Mouse (Mus musculus) gastrocnemius, postnatal 25 days (tissue): ENCODE results near the gene Mapk14. TPM values are rescaled to one million over a fixed set of nuclear protein-coding genes. Genes with fewer than 3 reads are reported as not detected.

ENCODE experiments used
- DNase-seq: peaks from one replicate; pipeline ENCODE4 v3.0.0; 2022
- long read RNA-seq, 2 experiments: library from polyadenylated mRNA; stranded (forward); transcript quantifications; one replicate each; pipeline ENCODE4 v2.0.0; 2021
- total RNA-seq, 2 experiments: library from RNA; stranded (reverse); gene quantifications; 1 replicate in 1 of 2; 2 replicates in 1 of 2; pipeline ENCODE4 v1.2.3; 2021

Gene Mapk14
- total RNA-seq = 10 to 100 TPM; 68.0 to 81.3 TPM
- long read RNA-seq, experiment 1, transcript Mapk14-202 (12 exons, 3,548 nt) = major isoform, 34 of 55 reads
- long read RNA-seq, experiment 1, partial matches to known transcripts = 19 of 55 reads
- long read RNA-seq, experiment 1, other reads (novel, unspliced or antisense) = 1 of 55 reads
- long read RNA-seq, experiment 2, transcript Mapk14-202 (12 exons, 3,548 nt) = major isoform, 61 of 80 reads
- long read RNA-seq, experiment 2, partial matches to known transcripts = 3 of 80 reads
- long read RNA-seq, experiment 2, other reads (novel, unspliced or antisense) = 12 of 80 reads

DNA sequence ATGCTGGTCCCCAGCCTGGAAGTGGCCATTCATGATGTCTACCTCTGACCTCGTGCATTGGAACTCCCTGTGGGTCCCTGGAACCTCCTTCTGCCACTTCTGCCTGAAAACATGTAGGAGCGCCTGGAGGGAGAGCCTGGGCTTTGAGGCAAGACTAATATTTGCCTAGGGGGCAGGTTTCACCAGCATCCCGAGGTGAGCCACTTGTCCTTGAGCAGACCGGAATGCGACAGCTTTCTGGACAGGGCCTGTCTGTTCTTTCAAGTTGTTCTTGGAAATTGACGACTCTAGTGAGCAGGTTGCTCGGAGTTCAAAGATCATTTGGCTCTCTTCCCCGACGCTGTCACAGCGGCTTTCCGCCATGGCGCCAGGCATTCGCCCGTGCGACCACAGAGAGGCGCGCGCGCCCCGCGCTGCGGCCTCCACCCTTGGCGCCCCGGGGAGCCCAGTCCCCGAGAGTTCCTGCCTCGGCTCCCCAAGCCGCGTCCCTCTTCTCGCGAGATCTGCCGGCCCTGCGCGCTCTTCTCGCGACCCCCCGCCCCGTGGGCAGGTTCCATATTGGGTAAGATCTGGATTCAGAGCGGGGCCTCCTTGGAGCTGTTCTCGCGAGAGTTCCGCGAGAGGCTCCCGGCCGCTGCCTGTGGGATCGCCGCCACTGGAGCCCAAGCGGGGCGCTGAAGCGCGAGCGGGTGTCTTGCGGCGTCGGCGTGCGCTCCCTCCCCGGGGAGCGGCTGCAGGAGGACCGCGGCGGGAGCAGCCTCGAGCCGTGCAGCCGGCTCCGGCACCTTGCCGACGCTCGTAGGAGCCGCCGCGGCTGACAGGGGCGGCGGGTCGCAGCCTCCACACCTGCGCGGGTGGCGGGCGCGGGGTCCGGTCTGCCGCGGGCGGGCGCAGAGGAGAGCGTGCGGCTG lies at the start of gene Mapk14:
Mapk14 (plus strand) TSS at position 554 of the 911 bp plus-strand sequence.
- DNase-seq = peak; percentile 100

DNA sequence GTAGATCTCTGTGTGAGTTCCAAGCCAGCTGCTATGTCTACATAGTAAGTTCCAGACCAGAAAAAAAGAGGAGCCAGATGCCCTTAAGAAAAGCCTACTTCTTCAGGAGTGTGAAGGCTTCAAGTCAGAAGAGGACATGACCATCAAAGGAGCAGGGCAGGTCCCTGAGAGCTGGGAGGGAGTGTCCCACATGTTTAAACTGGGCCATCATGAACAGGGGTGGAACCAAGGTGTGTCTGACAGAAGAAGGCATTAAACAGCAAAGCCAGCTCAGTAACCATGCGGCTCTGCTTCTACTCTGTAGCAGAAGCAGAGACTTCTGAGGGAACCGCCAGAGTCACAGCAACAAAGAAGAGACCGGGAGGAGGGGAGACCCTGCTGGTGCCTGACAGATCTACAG lies 47.4 kb upstream of the Mapk14 start:
- no peak for DNase-seq

DNA sequence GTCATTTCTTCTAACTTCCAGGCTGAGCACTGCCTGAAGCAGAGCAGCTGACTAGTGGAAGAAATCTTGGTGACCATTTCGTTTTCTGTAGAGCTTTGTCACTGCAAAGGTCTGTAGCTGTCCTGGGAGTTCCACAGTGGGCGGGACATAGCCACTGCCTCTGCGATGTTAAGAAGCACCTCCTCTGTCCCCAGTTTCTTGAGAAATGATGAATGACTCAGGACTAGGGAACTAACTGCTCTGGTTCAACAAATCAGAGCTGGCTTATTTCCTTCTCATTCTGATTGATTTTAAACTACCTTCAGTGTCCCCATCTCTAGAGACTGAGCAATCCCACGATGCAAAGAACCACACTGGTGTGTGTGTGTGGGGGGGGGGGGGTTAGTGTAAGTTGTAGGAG lies 47.0 kb upstream of the Mapk14 start:
- DNase-seq = no peak

GRCm38 (mm10) chr17:28646221-28646620 lies 44.9 kb upstream of the Mapk14 start:
- DNase-seq = no peak

- no peak for DNase-seq
Observed at GRCm38 (mm10) chr17:28648607-28649370, 42.3 kb upstream of the Mapk14 start.

DNA sequence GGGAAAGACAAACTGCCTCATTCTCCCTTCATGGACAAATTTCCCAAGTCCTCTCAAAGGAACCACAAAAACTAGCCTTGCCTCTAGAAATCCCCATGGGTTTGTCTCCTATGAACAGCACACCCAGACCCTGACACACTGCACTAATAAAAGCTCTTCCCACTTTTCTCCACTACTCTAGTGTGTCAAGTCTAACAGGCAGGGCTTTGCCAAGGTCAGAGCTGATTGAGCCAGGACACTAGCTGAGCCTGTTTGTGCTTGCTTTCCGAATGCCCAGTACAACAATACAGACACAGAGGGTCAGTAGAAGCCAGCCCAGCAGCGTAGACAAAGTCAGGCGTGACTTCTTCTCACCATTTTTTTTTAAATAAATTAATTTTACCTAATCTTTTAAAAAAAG lies 40.9 kb upstream of the Mapk14 start:
- DNase-seq = no peak

DNA sequence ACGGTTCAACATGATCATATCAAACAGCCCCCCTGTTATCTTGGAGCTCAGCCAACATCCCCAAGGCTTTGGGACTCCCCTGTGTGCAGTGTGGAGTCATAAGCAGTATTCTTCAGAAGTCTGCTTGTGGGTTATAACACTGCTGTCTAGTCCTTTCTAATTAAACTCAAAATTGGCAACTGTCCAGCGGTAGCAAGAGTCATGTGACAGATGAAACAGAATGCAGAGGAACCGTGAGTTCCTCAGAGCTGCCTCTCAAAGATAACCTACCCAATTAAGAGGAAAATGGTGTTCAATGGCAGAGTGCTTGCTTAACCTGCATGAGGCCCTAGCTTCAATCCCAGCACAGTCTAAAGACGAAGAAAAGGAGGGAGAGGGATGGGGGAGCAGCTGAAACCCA lies 33.2 kb upstream of the Mapk14 start:
- no peak for DNase-seq

DNA sequence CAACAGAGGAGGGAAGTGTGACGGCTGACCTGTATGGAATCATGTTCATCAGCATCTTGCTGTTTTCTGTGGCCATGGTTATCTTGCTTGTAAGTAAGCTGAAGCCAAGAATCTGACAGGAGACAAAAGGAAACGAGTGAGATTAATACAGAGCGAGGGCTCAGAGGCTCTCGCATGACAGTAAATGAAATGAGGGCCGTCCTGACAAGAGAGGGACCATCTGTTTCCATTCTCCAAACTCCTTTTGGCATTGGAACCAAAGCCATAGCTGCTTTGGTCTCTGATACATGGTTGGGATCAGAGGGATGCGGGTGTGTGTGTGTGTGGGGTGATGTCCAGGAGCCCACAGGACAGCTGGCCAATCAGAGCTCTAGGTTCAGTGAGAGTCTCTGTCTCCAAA lies 31.6 kb upstream of the Mapk14 start:
- DNase-seq = no peak

DNA sequence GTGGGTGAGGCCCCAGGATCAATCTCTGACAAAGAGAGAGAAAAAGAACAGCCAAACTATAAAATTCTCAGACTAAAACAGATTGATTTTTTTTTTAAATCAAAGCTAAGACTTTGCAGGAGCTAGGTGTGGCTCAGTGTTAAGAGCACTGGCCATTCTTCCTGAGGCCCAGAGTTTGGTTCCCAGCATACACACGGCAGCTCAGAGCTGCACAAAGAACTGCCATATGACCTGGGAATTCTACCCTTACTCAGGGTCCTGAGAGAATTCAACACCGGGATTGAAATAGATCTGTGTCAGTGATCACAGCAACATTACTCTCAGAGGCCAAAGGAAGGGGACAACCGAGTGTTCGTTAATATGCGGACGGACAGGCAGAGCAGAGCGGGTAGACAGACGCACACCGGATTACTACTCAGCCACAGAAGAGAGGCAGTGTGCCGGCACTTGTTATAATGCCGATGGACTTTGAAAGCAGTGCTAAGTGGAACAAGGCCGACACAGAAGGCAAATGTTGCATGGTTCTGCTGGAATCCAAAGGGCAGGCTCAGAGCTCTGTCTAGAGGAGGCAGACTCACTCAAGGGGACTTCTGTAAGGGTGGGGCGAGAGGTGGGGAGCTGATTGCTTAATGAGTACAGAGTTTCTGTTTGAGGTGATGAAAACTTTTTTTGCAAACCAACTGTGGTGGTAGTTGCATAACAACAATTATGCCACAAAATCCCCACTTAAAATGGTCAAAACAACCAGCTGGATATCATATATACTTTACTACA lies 8.6 kb upstream of the Mapk14 start:
- DNase-seq = no peak

DNA sequence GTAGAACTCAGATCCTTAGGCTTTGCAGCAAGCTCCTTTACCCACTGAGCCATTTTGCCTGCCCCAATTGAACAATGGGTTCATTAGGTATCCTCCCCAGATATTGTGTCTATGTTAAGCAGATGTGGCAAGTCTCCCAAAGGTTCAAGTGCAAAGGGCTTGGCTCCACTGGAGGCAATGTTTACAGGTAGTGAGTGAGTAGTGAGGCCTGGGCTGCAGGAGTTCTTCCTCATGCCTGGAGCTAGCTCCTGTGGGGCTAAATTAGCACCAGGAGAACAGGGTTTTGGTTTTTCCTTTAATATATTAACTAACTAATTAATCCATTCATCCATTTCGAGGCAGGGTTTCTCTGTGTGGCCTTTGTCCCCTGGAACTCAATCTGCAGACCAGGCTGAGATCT lies 7.5 kb upstream of the Mapk14 start:
- no peak for DNase-seq

DNA sequence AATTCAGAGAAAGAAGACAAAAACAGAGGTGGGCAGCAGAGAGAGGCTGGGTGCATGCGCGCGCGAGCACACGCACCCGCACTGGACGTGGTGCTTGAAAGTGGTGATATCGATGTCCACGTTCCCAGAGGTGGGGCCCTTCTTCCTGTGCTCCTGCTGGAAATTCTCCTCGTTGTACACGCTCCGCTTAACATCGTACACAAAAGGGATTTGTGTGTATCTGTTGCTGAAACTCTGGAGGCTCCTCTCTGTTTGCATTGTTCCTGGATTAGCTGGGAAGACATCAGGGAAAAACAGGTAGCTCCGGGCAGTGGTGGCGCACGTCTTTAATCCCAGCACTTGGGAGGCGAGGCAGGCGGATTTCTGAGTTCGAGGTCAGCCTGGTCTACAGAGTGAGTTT lies 6.5 kb upstream of the Mapk14 start:
- DNase-seq = no peak

GRCm38 (mm10) chr17:28687354-28687753 lies 3.8 kb upstream of the Mapk14 start:
- DNase-seq = no peak

- DNase-seq = no peak
Observed at GRCm38 (mm10) chr17:28689586-28690283, 1.4 kb upstream of the Mapk14 start, which contains the start of gene Slc26a8. TSS of gene Slc26a8 (minus strand) at chr17:28690233.

- DNase-seq = peak; percentile 66
Observed at GRCm38 (mm10) chr17:28691687-28692340, 685 bp downstream of the Mapk14 start.

- DNase-seq = peak; percentile 35
Observed at GRCm38 (mm10) chr17:28692341-28692710, 1.2 kb downstream of the Mapk14 start.

DNA sequence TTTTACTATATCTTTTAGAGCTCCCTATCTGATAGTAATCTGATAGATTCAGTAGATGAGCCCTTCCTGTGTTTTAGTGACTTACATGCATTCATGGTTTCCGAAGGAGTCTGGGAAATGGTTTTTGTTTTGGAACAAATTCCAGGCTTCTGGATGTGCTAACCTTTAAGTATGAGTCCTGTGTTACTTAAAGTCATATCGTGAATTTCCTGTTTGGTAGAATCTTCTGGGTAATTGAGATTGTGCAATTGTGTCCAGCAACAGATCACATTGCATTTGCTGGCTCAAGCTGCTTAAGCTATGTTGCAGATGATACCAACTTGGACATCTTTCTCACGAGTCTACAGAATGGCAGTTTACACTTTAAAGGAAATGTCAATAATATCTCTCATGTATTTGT lies 2.0 kb downstream of the Mapk14 start:
- DNase-seq = no peak

DNA sequence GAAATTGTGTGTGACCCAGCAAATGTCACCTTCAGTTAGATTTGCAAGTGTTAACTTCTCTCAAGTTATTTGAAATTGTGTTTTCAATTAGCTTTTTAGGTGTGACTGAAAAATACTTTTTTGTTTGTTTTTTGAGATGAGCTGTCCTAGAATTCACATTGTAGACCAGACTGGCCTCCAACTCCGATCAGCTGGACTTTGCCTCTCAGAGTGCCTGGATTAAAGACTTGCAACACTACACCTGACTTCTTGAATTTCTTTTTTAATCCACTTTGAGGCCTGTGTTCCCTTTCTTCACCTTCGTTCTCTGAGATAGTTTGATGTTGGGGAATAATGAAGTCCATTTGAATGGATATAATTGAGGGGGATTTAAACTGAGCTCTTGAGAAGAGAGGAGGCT lies 2.9 kb downstream of the Mapk14 start:
- no peak for DNase-seq

GRCm38 (mm10) chr17:28694832-28695231 lies 3.7 kb downstream of the Mapk14 start:
- no peak for DNase-seq

GRCm38 (mm10) chr17:28696641-28697040 lies 5.5 kb downstream of the Mapk14 start:
- no peak for DNase-seq
